Mouse (Mus musculus) embryonic facial prominence, embryonic 10.5 days (tissue): ENCODE results near the gene Hebp1. TPM values are rescaled to one million over a fixed set of nuclear protein-coding genes. Genes with fewer than 3 reads are reported as not detected.

Source experiments
- DNase-seq: peaks from one replicate; pipeline ENCODE4 v3.0.0-alpha.2; 2017; ENCODE audit warnings: low spot score
- H3K27ac ChIP-seq: fragments of 300-500 bp; sonication (generic); replicated peaks from 2 replicates; pipeline ENCODE4 v1.5.1; 2016; ENCODE audit warnings: mild to moderate bottlenecking
- H3K27me3 ChIP-seq: fragments of 300-500 bp; sonication (generic); replicated peaks from 2 replicates; pipeline ENCODE4 v1.6.1; 2016; ENCODE audit warnings: low read depth, mild to moderate bottlenecking; ENCODE audit not compliant: poor library complexity, severe bottlenecking
- H3K36me3 ChIP-seq: fragments of 300-500 bp; sonication (generic); replicated peaks from 2 replicates; pipeline ENCODE4 v1.6.1; 2016; ENCODE audit warnings: mild to moderate bottlenecking, moderate library complexity
- H3K4me1 ChIP-seq: fragments of 300-500 bp; sonication (generic); 2 replicates; pipeline ENCODE4 v1.6.1; 2016
- H3K4me3 ChIP-seq: fragments of 300-500 bp; sonication (generic); 2 replicates; pipeline ENCODE4 v1.5.1; 2016; ENCODE audit warnings: mild to moderate bottlenecking, moderate library complexity
- H3K9me3 ChIP-seq: fragments of 300-500 bp; sonication (generic); 2 replicates; pipeline ENCODE4 v1.6.1; 2016; ENCODE audit warnings: mild to moderate bottlenecking
- WGBS: fragments of 180-500 bp; shearing (Covaris S2); methylation state at CpG from one replicate; pipeline ENCODE4 v1.1.7; 2016; 5-methylcytosine and 5-hydroxymethylcytosine counted together
- polyA plus RNA-seq: library from polyadenylated mRNA; unstranded; fragments of >200 nt; fragmentation: Nextera tagmentation; extraction: Ambion mirVana; gene quantifications from 2 replicates; pipeline ENCODE4 v1.2.1, GENCODE M21; 2016

Hebp1 gene
- polyA plus RNA-seq, 1 experiment from 2014 or later = 5.2 TPM

GRCm38 (mm10) chr6:135193733-135194132 lies 4.1 kb downstream of the Hebp1 start:
- H3K4me3 ChIP-seq = no peak overlapping the region
- H3K9me3 ChIP-seq = no peaks in the 10 kb centered on the region
- no peak overlapping the region for H3K27ac ChIP-seq
- no peak for DNase-seq
- H3K27me3 ChIP-seq = peaks cover 12% of the 10 kb centered on the region; the same call in 1 of the 2 replicates
- H3K4me1 ChIP-seq = peaks cover 31% of the 10 kb centered on the region
- WGBS = 31% methylated on average over 4 of the region's 4 CpGs
- H3K36me3 ChIP-seq = no peaks in the 10 kb centered on the region

- DNase-seq = no peak
- 75% methylated on average over 8 of the region's 8 CpGs for WGBS
- Histone ChIP-seq H3K27ac (no peak overlapping the region), H3K27me3 (peaks cover 12% of the 10 kb centered on the region; the same call in 1 of the 2 replicates), H3K36me3 (no peaks in the 10 kb centered on the region), H3K4me1 (peaks cover 25% of the 10 kb centered on the region), H3K4me3 (no peak overlapping the region), H3K9me3 (no peaks in the 10 kb centered on the region)
These were observed 4.8 kb downstream of the Hebp1 start for GRCm38 (mm10) chr6:135192993-135193392.

GRCm38 (mm10) chr6:135191906-135192305 lies 5.9 kb downstream of the Hebp1 start:
- peaks cover 24% of the 10 kb centered on the region for H3K4me1 ChIP-seq
- peaks cover 12% of the 10 kb centered on the region; the same call in 1 of the 2 replicates for H3K27me3 ChIP-seq
- H3K27ac ChIP-seq = no peak overlapping the region
- no peak overlapping the region for H3K4me3 ChIP-seq
- no peaks in the 10 kb centered on the region for H3K36me3 ChIP-seq
- WGBS = 87% methylated on average over 1 of the region's 1 CpGs
- no peaks in the 10 kb centered on the region for H3K9me3 ChIP-seq
- DNase-seq = no peak

- 62% methylated on average over 6 of the region's 6 CpGs for WGBS
- Histone ChIP-seq H3K36me3 (no peaks in the 10 kb centered on the region), H3K27ac (peak overlapping the region; percentile 40; the same call in 1 of the 2 replicates), H3K4me3 (no peak overlapping the region), H3K27me3 (peaks cover 4% of the 10 kb centered on the region; the same call in 1 of the 2 replicates), H3K9me3 (no peaks in the 10 kb centered on the region), H3K4me1 (peaks cover 31% of the 10 kb centered on the region)
- no peak for DNase-seq
These were observed 7.7 kb downstream of the Hebp1 start for GRCm38 (mm10) chr6:135190122-135190521.

- Histone ChIP-seq H3K9me3 (no peaks in the 10 kb centered on the region), H3K27me3 (0 out of 2 replicates have a peak, but pooled peaks cover under 1% of the 10 kb centered on the region), H3K27ac (no peak overlapping the region), H3K4me1 (peaks cover 25% of the 10 kb centered on the region), H3K36me3 (no peaks in the 10 kb centered on the region), H3K4me3 (no peak overlapping the region)
- no peak for DNase-seq
- WGBS = 78% methylated on average over 4 of the region's 4 CpGs
These were observed 9.2 kb downstream of the Hebp1 start for GRCm38 (mm10) chr6:135188629-135189028.

- Histone ChIP-seq H3K36me3 (no peaks in the 10 kb centered on the region), H3K27ac (no peak overlapping the region), H3K4me3 (no peak overlapping the region), H3K27me3 (0 out of 2 replicates have a peak, but pooled peaks cover 6% of the 10 kb centered on the region), H3K9me3 (no peaks in the 10 kb centered on the region), H3K4me1 (peaks cover 16% of the 10 kb centered on the region)
- DNase-seq = no peak
- 72% methylated on average over 10 of the region's 10 CpGs for WGBS
These were observed 10.5 kb downstream of the Hebp1 start for GRCm38 (mm10) chr6:135187076-135187917.

- Histone ChIP-seq H3K4me3 (no peak overlapping the region), H3K27ac (no peak overlapping the region)
- 50% methylated on average over 8 of the region's 8 CpGs for WGBS
These were observed 13.9 kb downstream of the Hebp1 start for GRCm38 (mm10) chr6:135183961-135184360.

GRCm38 (mm10) chr6:135182925-135183324 lies 14.9 kb downstream of the Hebp1 start:
- Histone ChIP-seq H3K27ac (no peak overlapping the region), H3K4me3 (no peak overlapping the region), H3K4me1 (peaks cover 13% of the 10 kb centered on the region), H3K36me3 (no peaks in the 10 kb centered on the region), H3K9me3 (no peaks in the 10 kb centered on the region), H3K27me3 (0 out of 2 replicates have a peak, but pooled peaks cover 12% of the 10 kb centered on the region)
- 51% methylated on average over 5 of the region's 5 CpGs for WGBS
- DNase-seq = no peak

More at GRCm38 (mm10) chr6:135183961-135184360, 13.9 kb downstream of the Hebp1 start:
- Histone ChIP-seq H3K36me3 (no peaks in the 10 kb centered on the region), H3K27me3 (0 out of 2 replicates have a peak, but pooled peaks cover 12% of the 10 kb centered on the region), H3K4me1 (peaks cover 13% of the 10 kb centered on the region), H3K9me3 (no peaks in the 10 kb centered on the region)
- no peak for DNase-seq

GRCm38 (mm10) chr6:135178599-135178998 lies 19.2 kb downstream of the Hebp1 start:
- H3K27me3 ChIP-seq = 0 out of 2 replicates have a peak, but pooled peaks cover 12% of the 10 kb centered on the region
- WGBS = 55% methylated on average over 3 of the region's 3 CpGs
- no peak overlapping the region for H3K27ac ChIP-seq
- no peaks in the 10 kb centered on the region for H3K9me3 ChIP-seq
- DNase-seq = no peak
- H3K4me3 ChIP-seq = no peak overlapping the region
- H3K4me1 ChIP-seq = 0 out of 2 replicates have a peak, but pooled peaks cover 2% of the 10 kb centered on the region
- no peaks in the 10 kb centered on the region for H3K36me3 ChIP-seq

GRCm38 (mm10) chr6:135177271-135177670 lies 20.6 kb downstream of the Hebp1 start:
- H3K9me3 ChIP-seq = no peaks in the 10 kb centered on the region
- no peak for DNase-seq
- no peaks in the 10 kb centered on the region for H3K36me3 ChIP-seq
- 0 out of 2 replicates have a peak, but pooled peaks cover 2% of the 10 kb centered on the region for H3K4me1 ChIP-seq
- H3K4me3 ChIP-seq = no peak overlapping the region
- 0 out of 2 replicates have a peak, but pooled peaks cover 6% of the 10 kb centered on the region for H3K27me3 ChIP-seq
- H3K27ac ChIP-seq = no peak overlapping the region

- no peak for DNase-seq
- no peak overlapping the region for H3K4me3 ChIP-seq
- H3K27me3 ChIP-seq = 0 out of 2 replicates have a peak, but pooled peaks cover 6% of the 10 kb centered on the region
- H3K27ac ChIP-seq = no peak overlapping the region
- WGBS = 95% methylated on average over 1 of the region's 1 CpGs
- no peaks in the 10 kb centered on the region for H3K4me1 ChIP-seq
- H3K9me3 ChIP-seq = no peaks in the 10 kb centered on the region
- H3K36me3 ChIP-seq = no peaks in the 10 kb centered on the region
These were observed 22.8 kb downstream of the Hebp1 start for GRCm38 (mm10) chr6:135175014-135175413.

- 68% methylated on average over 14 of the region's 14 CpGs for WGBS
- DNase-seq = no peak
- peaks cover 8% of the 10 kb centered on the region for H3K27me3 ChIP-seq
These were observed 26.1 kb downstream of the Hebp1 start for GRCm38 (mm10) chr6:135171736-135172135.

GRCm38 (mm10) chr6:135169246-135169645 lies 28.6 kb downstream of the Hebp1 start:
- Histone ChIP-seq H3K9me3 (no peaks in the 10 kb centered on the region), H3K4me3 (no peak overlapping the region), H3K27me3 (peaks cover 22% of the 10 kb centered on the region), H3K36me3 (no peaks in the 10 kb centered on the region), H3K4me1 (peaks cover 6% of the 10 kb centered on the region), H3K27ac (no peak overlapping the region)
- no peak for DNase-seq
- WGBS = 91% methylated on average over 3 of the region's 3 CpGs

More at GRCm38 (mm10) chr6:135171736-135172135, 26.1 kb downstream of the Hebp1 start:
- H3K4me3 ChIP-seq = no peak overlapping the region
- no peaks in the 10 kb centered on the region for H3K36me3 ChIP-seq
- peaks cover 6% of the 10 kb centered on the region for H3K4me1 ChIP-seq
- no peak overlapping the region for H3K27ac ChIP-seq
- H3K9me3 ChIP-seq = no peaks in the 10 kb centered on the region
